Mouse (Mus musculus) small intestine, adult 2 months (tissue): ENCODE data around the gene Ahsg. TPM values are rescaled to one million over a fixed set of nuclear protein-coding genes. Genes with fewer than 3 reads are reported as not detected.
"Not testable (repeated sequence)": the region's sequence is repeated elsewhere in the genome, so short reads cannot be mapped to it uniquely, and the experiment has no call there.

Source experiments
- H3K27ac ChIP-seq: fragments of 200-500 bp; 2 replicates; pipeline ENCODE4 v1.5.1; 2012; ENCODE audit warnings: low read depth, low read length, control low read depth, inconsistent platforms; ENCODE audit not compliant: insufficient read depth
- H3K27me3 ChIP-seq: fragments of 200-500 bp; 2 replicates; pipeline ENCODE4 v1.6.1; 2012; ENCODE audit warnings: mild to moderate bottlenecking, moderate library complexity, low read length, inconsistent platforms; ENCODE audit not compliant: control insufficient read depth, insufficient read depth
- H3K36me3 ChIP-seq: fragments of 200-500 bp; 2 replicates; pipeline ENCODE4 v1.6.1; 2012; ENCODE audit warnings: mild to moderate bottlenecking, low read length, control low read depth, inconsistent platforms; ENCODE audit not compliant: control insufficient read depth, insufficient read depth
- H3K4me1 ChIP-seq: fragments of 200-500 bp; 2 replicates; pipeline ENCODE4 v1.6.1; 2012; ENCODE audit warnings: low read length, inconsistent platforms, mixed read lengths; ENCODE audit not compliant: control insufficient read depth, insufficient read depth, insufficient read length
- H3K4me3 ChIP-seq: fragments of 200-500 bp; 2 replicates; pipeline ENCODE4 v1.5.1; 2012; ENCODE audit warnings: low read depth, mild to moderate bottlenecking, control low read depth, inconsistent platforms, low read length, moderate library complexity
- CTCF ChIP-seq: fragments of 200-500 bp; IDR thresholded peaks from 2 replicates; pipeline ENCODE4 v1.5.1; 2012; ENCODE audit warnings: low read depth, mild to moderate bottlenecking, control low read depth, inconsistent platforms, low read length, moderate library complexity, mixed read lengths; ENCODE audit not compliant: insufficient replicate concordance, insufficient read length; ENCODE audit errors: extremely low read depth
- POLR2A ChIP-seq: fragments of 200-500 bp; IDR thresholded peaks from 2 replicates; pipeline ENCODE4 v1.6.1; 2012; ENCODE audit warnings: low read depth, mild to moderate bottlenecking, control low read depth, inconsistent platforms, low read length, moderate library complexity
- WGBS: fragments of 180-500 bp; shearing (Covaris S2); methylation state at CpG from one replicate; pipeline ENCODE4 v1.1.7; 2018; 5-methylcytosine and 5-hydroxymethylcytosine counted together
- polyA plus RNA-seq: library from polyadenylated mRNA; depleted of rRNA; stranded (reverse); fragments of >200 nt; gene quantifications from 2 replicates; pipeline ENCODE4 v1.2.3, GENCODE M21; 2012

The Ahsg gene
- polyA plus RNA-seq, 1 experiment, result not detected

- H3K27ac ChIP-seq, result no peak overlapping the region
- no peak for TF ChIP-seq CTCF
- TF ChIP-seq POLR2A, result no peak
- 91% methylated on average over 5 of the region's 5 CpGs for WGBS
- H3K4me1 ChIP-seq, result no peaks in the 10 kb centered on the region
- H3K36me3 ChIP-seq, result no peaks in the 10 kb centered on the region
- H3K27me3 ChIP-seq, result no peaks in the 10 kb centered on the region
- H3K4me3 ChIP-seq, result no peak overlapping the region
Observed at GRCm38 (mm10) chr16:22921761-22922160, 30.7 kb downstream of the Ahsg start.

- Histone ChIP-seq H3K36me3 (no peaks in the 10 kb centered on the region), H3K27ac (no peak overlapping the region), H3K4me1 (no peaks in the 10 kb centered on the region), H3K27me3 (no peaks in the 10 kb centered on the region), H3K4me3 (no peak overlapping the region)
- 65% methylated on average over 4 of the region's 4 CpGs for WGBS
- no peak for TF ChIP-seq POLR2A
- no peak for TF ChIP-seq CTCF
Observed at GRCm38 (mm10) chr16:22922433-22922832, 31.4 kb downstream of the Ahsg start.

GRCm38 (mm10) chr16:22929575-22929974 lies 38.5 kb downstream of the Ahsg start:
- Histone ChIP-seq H3K27me3 (no peaks in the 10 kb centered on the region), H3K36me3 (no peaks in the 10 kb centered on the region), H3K4me3 (no peak overlapping the region), H3K27ac (no peak overlapping the region), H3K4me1 (no peaks in the 10 kb centered on the region)
- WGBS, result 74% methylated on average over 6 of the region's 6 CpGs
- TF ChIP-seq POLR2A (no peak), CTCF (no peak)

GRCm38 (mm10) chr16:22931431-22932200 lies 40.5 kb downstream of the Ahsg start:
- Histone ChIP-seq H3K4me3 (no peak overlapping the region), H3K36me3 (no peaks in the 10 kb centered on the region), H3K4me1 (no peaks in the 10 kb centered on the region), H3K27ac (no peak overlapping the region), H3K27me3 (no peaks in the 10 kb centered on the region)
- TF ChIP-seq POLR2A (no peak), CTCF (no peak)
- WGBS, result 78% methylated on average over 11 of the region's 11 CpGs

- H3K4me3 ChIP-seq, result no peak overlapping the region
- H3K36me3 ChIP-seq, result no peaks in the 10 kb centered on the region
- H3K27ac ChIP-seq, result no peak overlapping the region
- no peaks in the 10 kb centered on the region for H3K4me1 ChIP-seq
- TF ChIP-seq CTCF (no peak), POLR2A (no peak)
- H3K27me3 ChIP-seq, result no peaks in the 10 kb centered on the region
- WGBS, result 76% methylated on average over 12 of the region's 12 CpGs
Observed at GRCm38 (mm10) chr16:22937631-22938030, 46.6 kb downstream of the Ahsg start.

- WGBS, result 50% methylated on average over 2 of the region's 2 CpGs
- H3K36me3 ChIP-seq, result no peaks in the 10 kb centered on the region
- TF ChIP-seq POLR2A, result no peak
- TF ChIP-seq CTCF, result no peak
- H3K4me3 ChIP-seq, result no peak overlapping the region
- no peaks in the 10 kb centered on the region for H3K27me3 ChIP-seq
- H3K27ac ChIP-seq, result no peak overlapping the region
- no peaks in the 10 kb centered on the region for H3K4me1 ChIP-seq
Observed at GRCm38 (mm10) chr16:22938541-22938940, 47.5 kb downstream of the Ahsg start.

- no peaks in the 10 kb centered on the region for H3K36me3 ChIP-seq
- 82% methylated on average over 8 of the region's 8 CpGs for WGBS
- H3K4me3 ChIP-seq, result no peak overlapping the region
- H3K27ac ChIP-seq, result no peak overlapping the region
- TF ChIP-seq CTCF, result no peak
- TF ChIP-seq POLR2A, result no peak
- H3K4me1 ChIP-seq, result no peaks in the 10 kb centered on the region
- no peaks in the 10 kb centered on the region for H3K27me3 ChIP-seq
Observed at GRCm38 (mm10) chr16:22939120-22939695, 48.1 kb downstream of the Ahsg start.

- not testable (repeated sequence) for H3K27me3 ChIP-seq, H3K4me3 ChIP-seq, H3K27ac ChIP-seq, H3K4me1 ChIP-seq, H3K36me3 ChIP-seq
Observed at GRCm38 (mm10) chr16:22941825-22942476, 50.9 kb downstream of the Ahsg start.
